In genomic region chr11:88142362-88142761, GRCm38 (mm10) we compare ENCODE assay signal across 10 mouse cellular contexts. TPM values are rescaled to one million over a fixed set of nuclear protein-coding genes. Genes with fewer than 3 reads are reported as not detected.
DNase-seq lines count a peak whose midpoint lies in the region; ATAC-seq and TF ChIP-seq lines count a peak whose summit lies in the region.
"Had no signal": no experiment of that assay in that cellular context is flagged by ENCODE, and none has a peak within 500 bp of the region (broad histone marks: within the 10 kb centered on the region; RNA-seq: fewer than 3 reads in every experiment).

No protein-coding gene starts in this region.

- no peak overlapping the region for H3K4me3 ChIP-seq in lung, embryonic 14.5 days (ENCODE audit: low read depth, low read length)
- no peak overlapping the region for H3K4me3 ChIP-seq in lung, adult 2 months (replicated peaks; ENCODE audit: extremely low read depth, low read depth, low read length)
- no peak overlapping the region for H3K4me3 ChIP-seq in forebrain, embryonic 14.5 days (ENCODE audit: low read depth, low read length)
- H3K4me3 ChIP-seq in midbrain, embryonic 10.5 days: 0 out of 2 replicates have a peak overlapping the region, but pooled peaks have one; percentile 6
- H3K4me3 ChIP-seq in stomach, embryonic 15.5 days (replicated peaks): no peak overlapping the region

- no peak for TF ChIP-seq CTCF in lung, embryonic 14.5 days (IDR thresholded peaks at IDR 0.05; ENCODE audit: low read depth)
- TF ChIP-seq CTCF in lung, adult 2 months (IDR thresholded peaks at IDR 0.05; ENCODE audit: insufficient read depth, low read length): no peak

- no peaks in the 10 kb centered on the region for H3K36me3 ChIP-seq in lung, embryonic 14.5 days (ENCODE audit: insufficient read depth)
- no peaks in the 10 kb centered on the region for H3K36me3 ChIP-seq in forebrain, embryonic 14.5 days (ENCODE audit: control insufficient read depth, insufficient read depth, low read length)
- peaks cover 8% of the 10 kb centered on the region for H3K36me3 ChIP-seq in midbrain, embryonic 10.5 days
- no peaks in the 10 kb centered on the region for H3K36me3 ChIP-seq in stomach, embryonic 15.5 days

- H3K27ac ChIP-seq in lung, embryonic 14.5 days (ENCODE audit: low read depth): peak overlapping the region; percentile 51; the same call in 1 of the 2 replicates
- no peak overlapping the region for H3K27ac ChIP-seq in forebrain, embryonic 14.5 days (ENCODE audit: low read depth, low read length)
- H3K27ac ChIP-seq in midbrain, embryonic 10.5 days (replicated peaks): peak overlapping the region; percentile 90
- H3K27ac ChIP-seq in stomach, embryonic 15.5 days: peak overlapping the region; percentile 71

- WGBS in lung, embryonic 14.5 days: 36% methylated on average over 8 of the region's 8 CpGs
- WGBS in lung, adult 2 months: 55% methylated on average over 8 of the region's 8 CpGs
- WGBS in forebrain, embryonic 14.5 days: 27% methylated on average over 8 of the region's 8 CpGs
- WGBS in midbrain, embryonic 10.5 days: 26% methylated on average over 8 of the region's 8 CpGs
- 49% methylated on average over 8 of the region's 8 CpGs for WGBS in stomach, embryonic 15.5 days

- TF ChIP-seq POLR2A in lung, adult 2 months (IDR thresholded peaks at IDR 0.05; ENCODE audit: borderline replicate concordance, extremely low read depth, low read depth, low read length): no peak

- H3K9me3 ChIP-seq in lung, embryonic 14.5 days (ENCODE audit: low read depth, low read length): no peaks in the 10 kb centered on the region
- no peaks in the 10 kb centered on the region for H3K9me3 ChIP-seq in forebrain, embryonic 14.5 days (replicated peaks; ENCODE audit: control insufficient read depth, low read length)
- H3K9me3 ChIP-seq in midbrain, embryonic 10.5 days (replicated peaks): no peaks in the 10 kb centered on the region
- no peaks in the 10 kb centered on the region for H3K9me3 ChIP-seq in stomach, embryonic 15.5 days

- H3K9ac ChIP-seq in lung, embryonic 14.5 days: no peak overlapping the region
- H3K9ac ChIP-seq in forebrain, embryonic 14.5 days (ENCODE audit: low read length): no peak overlapping the region
- H3K9ac ChIP-seq in stomach, embryonic 15.5 days: no peak overlapping the region

- no peak for ATAC-seq in lung, embryonic 14.5 days (ENCODE audit: insufficient read depth)
- ATAC-seq in forebrain, embryonic 14.5 days: no peak
- no peak for ATAC-seq in stomach, embryonic 15.5 days (ENCODE audit: insufficient read depth, low FRiP score, low read depth)
- ATAC-seq in erythroblast, adult 5-6 weeks (replicated peaks; ENCODE audit: low FRiP score, poor library complexity, severe bottlenecking): no peak
- ATAC-seq: intestine, postnatal 0 days had no signal

- H3K4me2 ChIP-seq in lung, embryonic 14.5 days: no peak overlapping the region
- no peak overlapping the region for H3K4me2 ChIP-seq in forebrain, embryonic 14.5 days (ENCODE audit: low read length)
- H3K4me2 ChIP-seq in stomach, embryonic 15.5 days: no peak overlapping the region
- H3K4me2 ChIP-seq: liver, embryonic 11.5 days had no signal

- no peaks in the 10 kb centered on the region for H3K27me3 ChIP-seq in lung, embryonic 14.5 days (ENCODE audit: insufficient read depth, low read length)
- no peaks in the 10 kb centered on the region for H3K27me3 ChIP-seq in forebrain, embryonic 14.5 days (replicated peaks; ENCODE audit: control insufficient read depth, insufficient read depth, low read length)
- no peaks in the 10 kb centered on the region for H3K27me3 ChIP-seq in midbrain, embryonic 10.5 days (ENCODE audit: low read depth, poor library complexity, severe bottlenecking)
- no peaks in the 10 kb centered on the region for H3K27me3 ChIP-seq in stomach, embryonic 15.5 days (replicated peaks)

- H3K4me1 ChIP-seq in lung, embryonic 14.5 days (ENCODE audit: insufficient read depth): peaks cover 36% of the 10 kb centered on the region
- peaks cover 46% of the 10 kb centered on the region for H3K4me1 ChIP-seq in lung, adult 2 months (ENCODE audit: control insufficient read depth, insufficient read depth, low read length)
- peaks cover 49% of the 10 kb centered on the region for H3K4me1 ChIP-seq in forebrain, embryonic 14.5 days (ENCODE audit: control insufficient read depth, insufficient read depth, low read length)
- H3K4me1 ChIP-seq in midbrain, embryonic 10.5 days: peaks cover 99% of the 10 kb centered on the region
- H3K4me1 ChIP-seq in stomach, embryonic 15.5 days: peaks cover 52% of the 10 kb centered on the region

- no peak for DNase-seq in lung, embryonic 14.5 days
- DNase-seq in lung, adult 2 months: no peak
- DNase-seq in forebrain, embryonic 14.5 days (ENCODE audit: low spot score): peak; percentile 28
- DNase-seq in midbrain, embryonic 10.5 days (ENCODE audit: low spot score): peak; percentile 63
- DNase-seq in layer of hippocampus, adult 9-10 months (ENCODE audit: low spot score): no peak
- DNase-seq: right cerebral cortex, postnatal 25 days had no signal

RNA-seq across cellular contexts. Expression of gene Cuedc1, which starts 44.5 kb away (rescaled TPM):
- polyA plus RNA-seq in lung, embryonic 14.5 days (2014; fragmentation: Nextera tagmentation; extraction: Ambion mirVana): 14.1 and 16.8 TPM in 2 replicates
- 40.7 and 42.9 TPM in 2 replicates for polyA plus RNA-seq in lung, adult 2 months (2012; rRNA removed)
- 13.0 and 18.6 TPM in 2 replicates for polyA plus RNA-seq in forebrain, embryonic 14.5 days (2014; fragmentation: Nextera tagmentation; extraction: Ambion mirVana)
- 26.4 and 27.2 TPM in 2 replicates for polyA plus RNA-seq in midbrain, embryonic 10.5 days (2016; fragmentation: Nextera tagmentation; extraction: Ambion mirVana)
- 23.8 and 26.7 TPM in 2 replicates for polyA plus RNA-seq in stomach, embryonic 15.5 days (2015; fragmentation: Nextera tagmentation; extraction: Ambion mirVana)
- total RNA-seq in erythroblast, adult 5-6 weeks (2015; ENCODE audit: low replicate concordance): 2.7 TPM in 1 of 2 replicates, not detected in the other
- 0.98 TPM in 1 of 2 replicates, not detected in the other for total RNA-seq in erythroblast, adult 5-6 weeks (2017; ENCODE audit: low replicate concordance)

Comparison
In these comparisons a context has a peak if more than half of its experiments do, and no peak if none do; other contexts are left out.
1. DNase-seq: peak in forebrain, embryonic 14.5 days (single experiment) and midbrain, embryonic 10.5 days (single experiment); none in lung, embryonic 14.5 days (single experiment), lung, adult 2 months (single experiment) and layer of hippocampus, adult 9-10 months (single experiment).